8 mouse cellular contexts compared by ENCODE assay signal in the genomic region with DNA sequence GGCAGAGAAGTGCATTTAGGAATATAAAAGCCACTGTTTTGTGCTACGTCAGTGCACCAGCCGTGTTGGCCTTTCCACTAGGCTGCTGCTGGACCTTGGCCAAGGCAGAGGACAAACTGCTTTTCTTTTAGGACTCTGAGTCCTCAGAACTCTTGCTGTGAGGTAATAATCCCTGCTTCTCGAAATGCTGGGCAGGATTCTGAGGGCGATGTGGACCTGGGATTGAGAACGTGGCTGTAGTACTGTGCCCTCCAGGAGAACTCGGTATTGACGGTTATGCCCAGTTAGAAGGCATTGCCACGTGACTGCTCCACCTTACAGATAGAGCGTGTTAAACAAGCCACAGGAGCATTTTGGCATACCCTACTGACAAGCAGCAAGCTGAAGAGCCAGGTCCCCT.
DNase-seq lines count a peak whose midpoint lies in the region; ATAC-seq and TF ChIP-seq lines count a peak whose summit lies in the region.
"Had no signal": no experiment of that assay in that cellular context is flagged by ENCODE, and none has a peak within 500 bp of the region (broad histone marks: within the 10 kb centered on the region; RNA-seq: fewer than 3 reads in every experiment).

No protein-coding gene starts in this region.

- H3K9me3 ChIP-seq in midbrain, postnatal 0 days (ENCODE audit: low read length): no peaks in the 10 kb centered on the region
- no peaks in the 10 kb centered on the region for H3K9me3 ChIP-seq in midbrain, embryonic 15.5 days
- no peaks in the 10 kb centered on the region for H3K9me3 ChIP-seq in lung, postnatal 0 days (ENCODE audit: low read length)
- H3K9me3 ChIP-seq: neural tube, embryonic 13.5 days had no signal

- H3K27me3 ChIP-seq in midbrain, postnatal 0 days (ENCODE audit: insufficient read depth, low read length): no peaks in the 10 kb centered on the region
- no peaks in the 10 kb centered on the region for H3K27me3 ChIP-seq in midbrain, embryonic 15.5 days (replicated peaks)
- H3K27me3 ChIP-seq in lung, postnatal 0 days (replicated peaks; ENCODE audit: insufficient read depth, low read length): no peaks in the 10 kb centered on the region
- no peaks in the 10 kb centered on the region for H3K27me3 ChIP-seq in thymus, adult 2 months (ENCODE audit: control insufficient read depth, insufficient read depth, low read length)
- H3K27me3 ChIP-seq: neural tube, embryonic 13.5 days had no signal

- no peak for ATAC-seq in midbrain, postnatal 0 days (ENCODE audit: low FRiP score)
- no peak for ATAC-seq in midbrain, embryonic 15.5 days (replicated peaks)
- ATAC-seq in lung, postnatal 0 days: peak; percentile 33

- no peaks in the 10 kb centered on the region for H3K4me1 ChIP-seq in midbrain, postnatal 0 days (ENCODE audit: insufficient read depth, low read length)
- H3K4me1 ChIP-seq in midbrain, embryonic 15.5 days: no peaks in the 10 kb centered on the region
- no peaks in the 10 kb centered on the region for H3K4me1 ChIP-seq in lung, postnatal 0 days (ENCODE audit: insufficient read depth, low read depth, low read length)
- H3K4me1 ChIP-seq in thymus, adult 2 months (replicated peaks; ENCODE audit: control insufficient read depth, insufficient read depth, low read length): no peaks in the 10 kb centered on the region
- H3K4me1 ChIP-seq: neural tube, embryonic 13.5 days had no signal

- no peak overlapping the region for H3K4me3 ChIP-seq in midbrain, postnatal 0 days (ENCODE audit: low read depth, low read length)
- H3K4me3 ChIP-seq in midbrain, embryonic 15.5 days: no peak overlapping the region
- H3K4me3 ChIP-seq in lung, postnatal 0 days (ENCODE audit: low read depth, low read length): no peak overlapping the region
- H3K4me3 ChIP-seq in thymus, adult 2 months (ENCODE audit: control insufficient read depth, insufficient read depth, low read length): no peak overlapping the region
- H3K4me3 ChIP-seq: neural tube, embryonic 13.5 days had no signal

- no peak for TF ChIP-seq POLR2A in thymus, adult 2 months (IDR thresholded peaks at IDR 0.05; ENCODE audit: control insufficient read depth, extremely low read depth, insufficient read depth, low read length, poor library complexity)

- DNase-seq in midbrain, postnatal 0 days (ENCODE audit: low spot score): peak; percentile 59
- DNase-seq in cerebellum, postnatal 14 days: peak; percentile 60 to 62
- DNase-seq in kidney, postnatal 10 days: peak; percentile 77
- DNase-seq in lung, postnatal 0 days (ENCODE audit: low spot score): peak; percentile 49
- DNase-seq in spleen, adult 18-20 months: no peak
- no peak for DNase-seq in thymus, adult 2 months

- TF ChIP-seq CTCF in midbrain, postnatal 0 days (IDR thresholded peaks at IDR 0.05): no peak
- no peak for TF ChIP-seq CTCF in lung, postnatal 0 days (IDR thresholded peaks at IDR 0.05)
- no peak for TF ChIP-seq CTCF in thymus, adult 2 months (IDR thresholded peaks at IDR 0.05; ENCODE audit: borderline replicate concordance, control insufficient read depth, extremely low read depth, insufficient read depth, low read length, poor library complexity)

- 52% methylated on average over 9 of the region's 9 CpGs for WGBS in midbrain, postnatal 0 days
- 68% methylated on average over 9 of the region's 9 CpGs for WGBS in midbrain, embryonic 15.5 days
- WGBS in lung, postnatal 0 days: 55% methylated on average over 9 of the region's 9 CpGs
- 93% methylated on average over 9 of the region's 9 CpGs for WGBS in thymus, adult 2 months

- no peak overlapping the region for H3K9ac ChIP-seq in midbrain, postnatal 0 days (replicated peaks; ENCODE audit: low read length, poor library complexity, severe bottlenecking)
- H3K9ac ChIP-seq in midbrain, embryonic 15.5 days: no peak overlapping the region
- no peak overlapping the region for H3K9ac ChIP-seq in lung, postnatal 0 days (replicated peaks; ENCODE audit: low read depth)
- H3K9ac ChIP-seq: neural tube, embryonic 13.5 days had no signal

- H3K27ac ChIP-seq in midbrain, postnatal 0 days (ENCODE audit: low read depth, low read length): no peak overlapping the region
- no peak overlapping the region for H3K27ac ChIP-seq in midbrain, embryonic 15.5 days
- H3K27ac ChIP-seq in lung, postnatal 0 days (ENCODE audit: low read length): no peak overlapping the region
- no peak overlapping the region for H3K27ac ChIP-seq in thymus, adult 2 months (ENCODE audit: control insufficient read depth, insufficient read depth, low read length)
- H3K27ac ChIP-seq: neural tube, embryonic 13.5 days had no signal

- no peak for TF ChIP-seq EP300 in lung, postnatal 0 days (IDR thresholded peaks at IDR 0.05)

- no peaks in the 10 kb centered on the region for H3K36me3 ChIP-seq in midbrain, postnatal 0 days (ENCODE audit: insufficient read depth, low read length)
- H3K36me3 ChIP-seq in midbrain, embryonic 15.5 days (replicated peaks): no peaks in the 10 kb centered on the region
- H3K36me3 ChIP-seq in lung, postnatal 0 days (ENCODE audit: insufficient read depth, low read length): no peaks in the 10 kb centered on the region
- H3K36me3 ChIP-seq in thymus, adult 2 months (ENCODE audit: control insufficient read depth, insufficient read depth, low read length): no peaks in the 10 kb centered on the region
- H3K36me3 ChIP-seq: neural tube, embryonic 13.5 days had no signal

- H3K4me2 ChIP-seq in midbrain, postnatal 0 days (ENCODE audit: low read depth, low read length, poor library complexity, severe bottlenecking): no peak overlapping the region
- no peak overlapping the region for H3K4me2 ChIP-seq in midbrain, embryonic 15.5 days
- H3K4me2 ChIP-seq in lung, postnatal 0 days (replicated peaks; ENCODE audit: low read depth, low read length): no peak overlapping the region
- H3K4me2 ChIP-seq: neural tube, embryonic 13.5 days had no signal

Comparison
In these comparisons a context has a peak if more than half of its experiments do, and no peak if none do; other contexts are left out.
1. DNase-seq: peak in midbrain, postnatal 0 days (single experiment), cerebellum, postnatal 14 days (2 of 2), kidney, postnatal 10 days (single experiment) and lung, postnatal 0 days (single experiment); none in spleen, adult 18-20 months (0 of 2) and thymus, adult 2 months (single experiment).